Mouse (Mus musculus) intestine, embryonic 16.5 days (tissue): ENCODE measurements around the gene Setd1b. TPM values are rescaled to one million over a fixed set of nuclear protein-coding genes. Genes with fewer than 3 reads are reported as not detected.

ENCODE experiments used
- ATAC-seq: fragments of 200-750 bp; cut with Nextera tagmentation; 2 replicates; pipeline ENCODE4 v1.8.0; 2017; ENCODE audit warnings: moderate TSS enrichment, moderate library complexity
- H3K27ac ChIP-seq: fragments of 300-500 bp; sonication (generic); 2 replicates; pipeline ENCODE4 v1.5.1; 2014; ENCODE audit warnings: mild to moderate bottlenecking, low read length
- H3K27me3 ChIP-seq: fragments of 300-500 bp; sonication (generic); replicated peaks from 2 replicates; pipeline ENCODE4 v1.6.1; 2014; ENCODE audit warnings: low read length, control low read depth, mixed read lengths; ENCODE audit not compliant: control insufficient read depth, insufficient read depth
- H3K36me3 ChIP-seq: fragments of 300-500 bp; sonication (generic); 2 replicates; pipeline ENCODE4 v1.6.1; 2014; ENCODE audit warnings: low read length, control low read depth; ENCODE audit not compliant: control insufficient read depth, insufficient read depth
- H3K4me1 ChIP-seq: fragments of 300-500 bp; sonication (generic); 2 replicates; pipeline ENCODE4 v1.6.1; 2014; ENCODE audit warnings: low read length, control low read depth, mixed read lengths; ENCODE audit not compliant: control insufficient read depth, insufficient read depth
- H3K4me2 ChIP-seq: fragments of 300-500 bp; sonication (generic); 2 replicates; pipeline ENCODE4 v1.6.1; 2014; ENCODE audit warnings: low read depth, low read length, control low read depth
- H3K4me3 ChIP-seq: fragments of 300-500 bp; sonication (generic); 2 replicates; pipeline ENCODE4 v1.5.1; 2014; ENCODE audit warnings: mild to moderate bottlenecking, low read length
- H3K9ac ChIP-seq: fragments of 300-500 bp; sonication (generic); 2 replicates; pipeline ENCODE4 v1.6.1; 2014; ENCODE audit warnings: low read depth, low read length
- H3K9me3 ChIP-seq: fragments of 300-500 bp; sonication (generic); 2 replicates; pipeline ENCODE4 v1.6.1; 2016; ENCODE audit warnings: low read length, control low read depth; ENCODE audit not compliant: control insufficient read depth
- WGBS: fragments of 180-500 bp; shearing (Covaris S2); extraction: QIAGEN DNeasy Blood & Tissue Kit; methylation state at CpG from one replicate; pipeline ENCODE4 v1.1.7; 2014; 5-methylcytosine and 5-hydroxymethylcytosine counted together
- polyA plus RNA-seq: library from polyadenylated mRNA; unstranded; fragments of >200 nt; fragmentation: Nextera tagmentation; extraction: Ambion mirVana; gene quantifications from 2 replicates; pipeline ENCODE4 v1.2.1, GENCODE M21; 2015

Setd1b gene
- polyA plus RNA-seq, 1 experiment from 2014 or later: 6.9 TPM

DNA sequence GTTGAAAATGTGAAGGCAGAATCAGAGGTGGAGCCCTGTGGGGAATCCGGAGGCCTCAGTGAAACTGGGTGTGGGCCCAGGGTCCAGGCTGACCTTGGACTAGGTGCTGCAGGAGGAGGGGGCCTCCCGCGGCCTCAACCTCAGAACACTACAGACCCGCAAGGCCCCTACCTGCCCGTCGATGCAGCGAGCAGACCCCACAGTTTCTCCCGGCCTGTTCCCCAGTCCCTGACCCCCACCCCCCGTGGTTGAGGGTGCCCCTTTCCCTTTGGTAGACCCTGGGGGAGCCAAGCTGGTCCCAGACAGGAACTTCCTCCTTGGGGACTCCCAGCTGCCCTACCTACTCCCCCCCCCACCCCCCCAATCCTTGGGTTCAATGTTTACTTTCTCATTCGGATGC, 24.4 kb downstream of the Setd1b start:
- 0 out of 2 replicates have a peak, but pooled peaks have one; percentile 16 for ATAC-seq

DNA sequence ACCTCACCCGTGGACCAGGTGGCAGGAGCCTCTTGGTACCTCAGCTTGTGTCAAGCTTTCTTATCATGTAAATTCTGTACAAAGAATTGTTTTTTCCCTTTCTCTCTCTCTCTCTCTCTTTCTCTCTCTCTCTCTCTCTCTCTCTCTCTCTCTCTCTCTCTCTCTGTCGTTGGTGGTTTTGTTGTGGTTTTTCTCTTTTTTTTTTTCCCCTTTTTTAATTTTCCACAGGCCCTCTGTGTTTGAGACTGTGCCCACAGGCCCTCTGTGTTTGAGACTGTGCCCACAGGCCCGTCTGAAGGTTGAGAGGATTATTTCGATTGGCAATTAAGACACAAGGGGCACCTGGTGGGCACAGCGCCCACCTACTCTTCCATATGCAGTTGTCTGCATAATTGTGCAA, 25.6 kb downstream of the Setd1b start:
- H3K4me1 ChIP-seq: peaks cover 3% of the 10 kb centered on the region; the same call in 1 of the 2 replicates
- no peaks in the 10 kb centered on the region for H3K9me3 ChIP-seq
- no peaks in the 10 kb centered on the region for H3K27me3 ChIP-seq
- ATAC-seq: no peak
- H3K36me3 ChIP-seq: peaks cover 21% of the 10 kb centered on the region
- no peak overlapping the region for H3K4me2 ChIP-seq
- H3K4me3 ChIP-seq: no peak overlapping the region
- H3K9ac ChIP-seq: no peak overlapping the region
- 68% methylated on average over 5 of the region's 5 CpGs for WGBS
- H3K27ac ChIP-seq: no peak overlapping the region

More for the DNA sequence above, 24.4 kb downstream of the Setd1b start:
- no peaks in the 10 kb centered on the region; the same call in 1 of the 2 replicates for H3K4me1 ChIP-seq
- H3K9ac ChIP-seq: no peak overlapping the region
- no peak overlapping the region for H3K27ac ChIP-seq
- no peak overlapping the region for H3K4me2 ChIP-seq
- no peak overlapping the region for H3K4me3 ChIP-seq
- peaks cover 23% of the 10 kb centered on the region for H3K36me3 ChIP-seq
- WGBS: 75% methylated on average over 10 of the region's 10 CpGs
- H3K27me3 ChIP-seq: no peaks in the 10 kb centered on the region
- H3K9me3 ChIP-seq: no peaks in the 10 kb centered on the region

DNA sequence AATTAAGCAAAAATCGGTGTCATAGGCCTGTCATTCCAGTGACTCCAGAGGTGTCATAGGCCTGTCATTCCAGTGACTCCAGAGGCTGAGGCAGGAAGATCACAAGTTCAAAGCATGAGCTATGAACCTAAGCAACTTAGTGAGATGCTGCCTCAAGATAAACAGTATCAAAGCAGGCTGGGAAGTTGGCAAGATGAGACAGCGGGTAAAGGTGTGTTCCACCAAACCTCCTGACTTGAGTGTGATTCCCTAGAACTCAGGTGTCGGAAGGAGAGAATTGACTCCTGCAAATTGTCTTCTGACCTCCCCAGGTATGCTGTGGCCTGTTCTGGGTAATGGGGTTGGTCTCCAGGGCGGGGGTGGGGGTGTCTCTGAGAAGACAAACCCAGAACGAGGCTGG, 27.3 kb downstream of the Setd1b start, which contains the start of gene Psmd9:
Psmd9 (plus strand) TSS at position 130 of the 400 bp plus-strand sequence.
- Histone ChIP-seq H3K9ac (no peak within 1 kb of the TSS), H3K27me3 (no peaks in the 10 kb centered on the region), H3K36me3 (peaks cover 6% of the 10 kb centered on the region), H3K27ac (no peak within 1 kb of the TSS), H3K9me3 (no peaks in the 10 kb centered on the region), H3K4me1 (peaks cover 3% of the 10 kb centered on the region; the same call in 1 of the 2 replicates), H3K4me2 (no peak within 1 kb of the TSS), H3K4me3 (no peak within 1 kb of the TSS)
- 81% methylated on average over 5 of the region's 5 CpGs for WGBS
- ATAC-seq: no peak

DNA sequence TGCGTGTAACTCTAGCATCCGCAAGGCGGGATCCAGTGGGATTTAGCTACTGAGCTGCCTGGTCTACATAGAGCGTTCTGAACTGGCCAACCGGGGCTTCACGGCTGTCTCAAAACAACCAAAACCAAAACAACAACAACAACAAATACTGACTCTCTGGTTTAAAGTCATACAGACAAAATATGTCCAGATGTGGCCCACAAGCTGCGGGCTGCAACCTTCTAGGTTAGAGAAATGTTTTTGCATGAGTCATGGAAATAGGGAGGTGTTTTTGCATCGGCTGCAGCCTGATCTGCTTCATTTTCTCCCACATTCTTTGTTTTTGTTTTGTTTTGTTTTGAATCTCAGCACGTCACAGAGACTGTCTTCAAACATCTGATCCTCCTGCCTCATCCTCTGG, 28.4 kb downstream of the Setd1b start:
- H3K4me3 ChIP-seq: no peak overlapping the region
- H3K9ac ChIP-seq: no peak overlapping the region
- 81% methylated on average over 9 of the region's 9 CpGs for WGBS
- H3K27me3 ChIP-seq: no peaks in the 10 kb centered on the region
- ATAC-seq: no peak
- H3K4me1 ChIP-seq: peaks cover 3% of the 10 kb centered on the region; the same call in 1 of the 2 replicates
- no peaks in the 10 kb centered on the region for H3K9me3 ChIP-seq
- no peak overlapping the region for H3K4me2 ChIP-seq
- H3K27ac ChIP-seq: no peak overlapping the region
- peaks cover 3% of the 10 kb centered on the region; the same call in 1 of the 2 replicates for H3K36me3 ChIP-seq

- no peak overlapping the region; the same call in 1 of the 2 replicates for H3K9ac ChIP-seq
- H3K4me1 ChIP-seq: peaks cover 3% of the 10 kb centered on the region; the same call in 1 of the 2 replicates
- H3K27ac ChIP-seq: no peak overlapping the region
- 16% methylated on average over 22 of the region's 22 CpGs for WGBS
- peak overlapping the region; percentile 39 for H3K4me2 ChIP-seq
- no peaks in the 10 kb centered on the region for H3K9me3 ChIP-seq
- no peaks in the 10 kb centered on the region for H3K27me3 ChIP-seq
- peak; percentile 86 for ATAC-seq
- H3K4me3 ChIP-seq: peak overlapping the region; percentile 16; the same call in 1 of the 2 replicates
- H3K36me3 ChIP-seq: no peaks in the 10 kb centered on the region; the same call in 1 of the 2 replicates
These were observed 29.8 kb downstream of the Setd1b start for GRCm38 (mm10) chr5:123171646-123172350.

DNA sequence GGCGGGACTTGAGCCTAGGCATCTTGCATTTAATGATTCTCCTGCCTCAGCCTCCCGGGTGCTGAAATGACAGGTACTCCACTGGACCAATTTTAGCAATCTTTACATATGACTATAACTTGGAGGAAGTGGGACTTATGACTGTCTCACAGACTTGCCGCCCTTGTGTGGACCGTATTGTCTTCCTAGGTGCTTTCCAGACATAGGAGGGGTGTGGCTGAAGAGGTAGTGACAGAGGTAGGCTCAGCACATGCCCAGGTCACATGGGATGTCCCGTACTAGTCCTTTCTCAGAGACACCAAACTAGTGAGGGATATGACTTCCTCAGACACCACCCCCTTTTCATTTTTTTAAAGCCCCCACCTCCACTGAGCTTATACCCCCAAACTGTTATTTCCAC, 36.8 kb downstream of the Setd1b start:
- Histone ChIP-seq H3K4me3 (no peak overlapping the region), H3K4me2 (no peak overlapping the region), H3K27me3 (no peaks in the 10 kb centered on the region), H3K9me3 (no peaks in the 10 kb centered on the region), H3K27ac (no peak overlapping the region), H3K9ac (no peak overlapping the region), H3K4me1 (no peaks in the 10 kb centered on the region), H3K36me3 (no peaks in the 10 kb centered on the region)
- WGBS: 90% methylated on average over 5 of the region's 5 CpGs
- no peak for ATAC-seq

GRCm38 (mm10) chr5:123180390-123180789, 38.4 kb downstream of the Setd1b start:
- 91% methylated on average over 15 of the region's 15 CpGs for WGBS
- Histone ChIP-seq H3K27me3 (no peaks in the 10 kb centered on the region), H3K4me3 (no peak overlapping the region), H3K36me3 (no peaks in the 10 kb centered on the region), H3K4me1 (peaks cover 3% of the 10 kb centered on the region; the same call in 1 of the 2 replicates), H3K9me3 (no peaks in the 10 kb centered on the region), H3K9ac (no peak overlapping the region), H3K4me2 (no peak overlapping the region), H3K27ac (no peak overlapping the region)
- ATAC-seq: no peak

DNA sequence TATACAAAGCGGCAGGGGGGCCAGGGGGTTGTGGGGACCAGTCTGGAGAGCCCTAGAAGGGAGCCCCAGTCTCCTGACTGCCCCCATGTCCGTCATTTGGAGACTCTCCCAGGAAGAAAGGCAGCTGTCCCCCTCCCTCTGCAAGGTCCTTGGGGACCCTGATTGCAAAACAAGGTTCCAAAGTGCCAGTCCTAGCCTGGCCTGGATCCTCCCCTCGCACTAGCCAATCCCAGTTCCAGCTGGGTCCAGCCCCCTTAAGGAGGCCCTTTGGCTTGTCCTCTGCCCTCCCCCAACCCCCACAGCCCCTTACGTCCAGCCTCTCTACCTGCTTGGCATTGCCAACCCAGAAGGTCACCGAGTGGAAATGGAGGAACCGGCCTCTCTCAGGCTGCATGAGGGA, 39.5 kb downstream of the Setd1b start:
- Histone ChIP-seq H3K4me3 (no peak overlapping the region), H3K4me2 (no peak overlapping the region), H3K9me3 (no peaks in the 10 kb centered on the region), H3K27me3 (no peaks in the 10 kb centered on the region), H3K9ac (no peak overlapping the region), H3K27ac (no peak overlapping the region), H3K36me3 (no peaks in the 10 kb centered on the region), H3K4me1 (peaks cover 3% of the 10 kb centered on the region; the same call in 1 of the 2 replicates)
- 78% methylated on average over 6 of the region's 6 CpGs for WGBS
- no peak for ATAC-seq

DNA sequence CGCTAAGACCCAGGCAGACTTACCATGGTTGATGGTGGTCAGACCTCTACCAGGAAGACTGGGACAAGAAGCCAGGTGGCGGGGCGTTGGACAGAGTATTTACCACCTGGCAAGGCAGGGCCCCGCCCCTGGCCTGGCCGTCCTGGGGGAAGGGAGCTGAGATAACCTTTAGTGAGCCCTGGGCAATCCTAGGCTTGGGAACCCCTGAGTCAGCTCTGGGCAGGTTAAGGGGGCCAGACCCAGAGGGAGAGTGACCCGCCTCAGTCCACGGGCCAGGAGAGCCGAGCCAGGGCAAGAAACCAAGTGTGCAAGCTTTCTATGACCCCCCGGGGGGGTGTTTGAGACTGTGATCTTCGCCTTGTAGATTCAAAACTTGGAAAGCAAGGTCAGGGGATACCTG, 40.7 kb downstream of the Setd1b start, which contains the start of gene Hpd:
Hpd (minus strand) TSS at position 77 of the 400 bp plus-strand sequence.
- no peaks in the 10 kb centered on the region for H3K27me3 ChIP-seq
- no peak within 1 kb of the TSS for H3K4me3 ChIP-seq
- H3K9ac ChIP-seq: no peak within 1 kb of the TSS
- H3K4me1 ChIP-seq: peaks cover 3% of the 10 kb centered on the region; the same call in 1 of the 2 replicates
- no peaks in the 10 kb centered on the region for H3K9me3 ChIP-seq
- no peak within 1 kb of the TSS for H3K4me2 ChIP-seq
- H3K27ac ChIP-seq: no peak within 1 kb of the TSS
- H3K36me3 ChIP-seq: no peaks in the 10 kb centered on the region
- 72% methylated on average over 10 of the region's 10 CpGs for WGBS
- ATAC-seq: no peak
